Mouse (Mus musculus) small intestine, adult 2 months (tissue): ENCODE data around the gene Gm614. TPM values are rescaled to one million over a fixed set of nuclear protein-coding genes. Genes with fewer than 3 reads are reported as not detected.
A peak's percentile ranks its signal among the peaks of the same experiment; 100 is the strongest.

ENCODE experiments used
- H3K27ac ChIP-seq: fragments of 200-500 bp; 2 replicates; pipeline ENCODE4 v1.5.1; 2012; ENCODE audit warnings: low read depth, low read length, control low read depth, inconsistent platforms; ENCODE audit not compliant: insufficient read depth
- H3K27me3 ChIP-seq: fragments of 200-500 bp; 2 replicates; pipeline ENCODE4 v1.6.1; 2012; ENCODE audit warnings: mild to moderate bottlenecking, moderate library complexity, low read length, inconsistent platforms; ENCODE audit not compliant: control insufficient read depth, insufficient read depth
- H3K36me3 ChIP-seq: fragments of 200-500 bp; 2 replicates; pipeline ENCODE4 v1.6.1; 2012; ENCODE audit warnings: mild to moderate bottlenecking, low read length, control low read depth, inconsistent platforms; ENCODE audit not compliant: control insufficient read depth, insufficient read depth
- H3K4me1 ChIP-seq: fragments of 200-500 bp; 2 replicates; pipeline ENCODE4 v1.6.1; 2012; ENCODE audit warnings: low read length, inconsistent platforms, mixed read lengths; ENCODE audit not compliant: control insufficient read depth, insufficient read depth, insufficient read length
- H3K4me3 ChIP-seq: fragments of 200-500 bp; 2 replicates; pipeline ENCODE4 v1.5.1; 2012; ENCODE audit warnings: low read depth, mild to moderate bottlenecking, control low read depth, inconsistent platforms, low read length, moderate library complexity
- CTCF ChIP-seq: fragments of 200-500 bp; IDR thresholded peaks from 2 replicates; pipeline ENCODE4 v1.5.1; 2012; ENCODE audit warnings: low read depth, mild to moderate bottlenecking, control low read depth, inconsistent platforms, low read length, moderate library complexity, mixed read lengths; ENCODE audit not compliant: insufficient replicate concordance, insufficient read length; ENCODE audit errors: extremely low read depth
- POLR2A ChIP-seq: fragments of 200-500 bp; IDR thresholded peaks from 2 replicates; pipeline ENCODE4 v1.6.1; 2012; ENCODE audit warnings: low read depth, mild to moderate bottlenecking, control low read depth, inconsistent platforms, low read length, moderate library complexity
- WGBS: fragments of 180-500 bp; shearing (Covaris S2); methylation state at CpG from one replicate; pipeline ENCODE4 v1.1.7; 2018; 5-methylcytosine and 5-hydroxymethylcytosine counted together
- polyA plus RNA-seq: library from polyadenylated mRNA; depleted of rRNA; stranded (reverse); fragments of >200 nt; gene quantifications from 2 replicates; pipeline ENCODE4 v1.2.3, GENCODE M21; 2012; rRNA removed

The Gm614 gene
- polyA plus RNA-seq, 1 experiment: 0.23 TPM

GRCm38 (mm10) chrX:101256603-101257002 is 7.2 kb downstream of the Gm614 start:
- no peak overlapping the region for H3K4me3 ChIP-seq
- H3K4me1 ChIP-seq: 0 out of 2 replicates have a peak, but pooled peaks cover 2% of the 10 kb centered on the region
- WGBS: 87% methylated on average over 13 of the region's 13 CpGs
- H3K27ac ChIP-seq: no peak overlapping the region
- peaks cover 4% of the 10 kb centered on the region; the same call in 1 of the 2 replicates for H3K36me3 ChIP-seq
- TF ChIP-seq CTCF (0 out of 2 replicates have a peak, but pooled peaks have one; percentile 15), POLR2A (no peak)
- H3K27me3 ChIP-seq: no peaks in the 10 kb centered on the region

GRCm38 (mm10) chrX:101254740-101255139 is 9.1 kb downstream of the Gm614 start:
- Histone ChIP-seq H3K36me3 (peaks cover 4% of the 10 kb centered on the region; the same call in 1 of the 2 replicates), H3K27ac (0 out of 2 replicates have a peak overlapping the region, but pooled peaks have one; percentile 26), H3K4me3 (peak overlapping the region; percentile 90), H3K4me1 (0 out of 2 replicates have a peak, but pooled peaks cover 2% of the 10 kb centered on the region), H3K27me3 (no peaks in the 10 kb centered on the region)
- 18% methylated on average over 26 of the region's 26 CpGs for WGBS
- TF ChIP-seq POLR2A (no peak), CTCF (no peak)

GRCm38 (mm10) chrX:101253952-101254729 is 9.7 kb downstream of the Gm614 start, which contains the start of gene Foxo4:
TSS of gene Foxo4 (plus strand) at chrX:101254528.
- 15% methylated on average over 46 of the region's 47 CpGs for WGBS
- H3K27ac ChIP-seq: 0 out of 2 replicates have a peak within 1 kb of the TSS, but pooled peaks have one; percentile 26

GRCm38 (mm10) chrX:101245011-101245410 is 18.8 kb downstream of the Gm614 start:
- Histone ChIP-seq H3K4me1 (no peaks in the 10 kb centered on the region), H3K36me3 (no peaks in the 10 kb centered on the region), H3K4me3 (no peak overlapping the region), H3K27ac (no peak overlapping the region), H3K27me3 (no peaks in the 10 kb centered on the region)
- no peak for TF ChIP-seq POLR2A
- TF ChIP-seq CTCF: no peak
- 22% methylated on average over 1 of the region's 1 CpGs for WGBS

More at GRCm38 (mm10) chrX:101253952-101254729, 9.7 kb downstream of the Gm614 start, which contains the start of gene Foxo4:
- TF ChIP-seq CTCF (no peak), POLR2A (no peak)
- H3K4me1 ChIP-seq: 0 out of 2 replicates have a peak, but pooled peaks cover 2% of the 10 kb centered on the region
- peak within 1 kb of the TSS; percentile 90 for H3K4me3 ChIP-seq
- peaks cover 4% of the 10 kb centered on the region; the same call in 1 of the 2 replicates for H3K36me3 ChIP-seq
- no peaks in the 10 kb centered on the region for H3K27me3 ChIP-seq

- H3K4me3 ChIP-seq: peak overlapping the region; percentile 95
- WGBS: 22% methylated on average over 7 of the region's 7 CpGs
These were observed 41.0 kb downstream of the Gm614 start for GRCm38 (mm10) chrX:101222796-101223162.

GRCm38 (mm10) chrX:101221834-101222795 is 41.7 kb downstream of the Gm614 start, which contains the start of gene Snx12:
TSS of gene Snx12 (minus strand) at chrX:101222563.
- H3K27ac ChIP-seq: peak within 1 kb of the TSS; percentile 78

More at GRCm38 (mm10) chrX:101222796-101223162, 41.0 kb downstream of the Gm614 start:
- H3K27ac ChIP-seq: peak overlapping the region; percentile 71
- peaks cover 2% of the 10 kb centered on the region; the same call in 1 of the 2 replicates for H3K4me1 ChIP-seq
- no peaks in the 10 kb centered on the region for H3K27me3 ChIP-seq
- no peaks in the 10 kb centered on the region for H3K36me3 ChIP-seq
- TF ChIP-seq CTCF: no peak
- no peak for TF ChIP-seq POLR2A

More at GRCm38 (mm10) chrX:101221834-101222795, 41.7 kb downstream of the Gm614 start, which contains the start of gene Snx12:
- no peaks in the 10 kb centered on the region for H3K36me3 ChIP-seq
- peak within 1 kb of the TSS; percentile 95 for H3K4me3 ChIP-seq
- H3K4me1 ChIP-seq: peaks cover 2% of the 10 kb centered on the region; the same call in 1 of the 2 replicates
- peak; percentile 35; the same call in 1 of the 2 replicates for TF ChIP-seq POLR2A
- no peak for TF ChIP-seq CTCF
- 20% methylated on average over 55 of the region's 55 CpGs for WGBS
- no peaks in the 10 kb centered on the region for H3K27me3 ChIP-seq

Other genes starting within 250 kb of the Gm614 start
- gene Tex11, start 204.3 kb downstream of the Gm614 start, polyA plus RNA-seq: not detected in 2 replicates
- gene Slc7a3, start 178.0 kb downstream of the Gm614 start, polyA plus RNA-seq: 0.85 and 2.1 TPM in 2 replicates
- 4.2 and 7.4 TPM in 2 replicates for gene Snx12, start 41.4 kb downstream of the Gm614 start, polyA plus RNA-seq
- gene Foxo4, start 9.5 kb downstream of the Gm614 start, polyA plus RNA-seq: 13.7 and 32.2 TPM in 2 replicates
- 7.1 and 14.1 TPM in 2 replicates for gene Il2rg, start 4.3 kb upstream of the Gm614 start, polyA plus RNA-seq
- gene Gm20489, start 5.0 kb upstream of the Gm614 start, polyA plus RNA-seq: not detected in 2 replicates
- gene Med12, start 10.0 kb upstream of the Gm614 start, polyA plus RNA-seq: 77.9 and 155 TPM in 2 replicates
- gene Nlgn3, start 35.2 kb upstream of the Gm614 start, polyA plus RNA-seq: 0.04 and 0.06 TPM in 2 replicates
- 88.8 and 125 TPM in 2 replicates for gene Gjb1, start 112.4 kb upstream of the Gm614 start, polyA plus RNA-seq
- 8.0 and 11.8 TPM in 2 replicates for gene Zmym3, start 156.9 kb upstream of the Gm614 start, polyA plus RNA-seq
- 20.7 and 47.5 TPM in 2 replicates for gene Nono, start 165.3 kb upstream of the Gm614 start, polyA plus RNA-seq
- 0.20 TPM in 1 of 2 replicates, not detected in the other for gene Itgb1bp2, start 185.1 kb upstream of the Gm614 start, polyA plus RNA-seq